Mouse (Mus musculus) brain, embryonic 14.5 days (tissue): ENCODE data around the gene Xaf1.

Experiments used
- CTCF ChIP-seq: fragments of 200-500 bp; IDR thresholded peaks from 2 replicates; pipeline ENCODE4 v1.5.1; 2012; ENCODE audit warnings: inconsistent platforms, mild to moderate bottlenecking, moderate library complexity, borderline replicate concordance; ENCODE audit not compliant: insufficient read depth, insufficient read length; ENCODE audit errors: extremely low read depth
- POLR2A ChIP-seq: fragments of 200-500 bp; IDR thresholded peaks from 2 replicates; pipeline ENCODE4 v1.6.1; 2012; ENCODE audit warnings: mild to moderate bottlenecking, inconsistent platforms, borderline replicate concordance; ENCODE audit not compliant: poor library complexity, insufficient read depth, insufficient read length, severe bottlenecking; ENCODE audit errors: extremely low read depth

- TF ChIP-seq CTCF: peak; percentile 7; the same call in 1 of the 2 replicates
- TF ChIP-seq POLR2A: no peak
Observed at GRCm38 (mm10) chr11:72266960-72267560, 34.4 kb upstream of the Xaf1 start, which contains the start of gene Slc13a5.
